Mouse (Mus musculus) ES-E14 (cell line): ENCODE measurements around the gene Bod1. TPM values are rescaled to one million over a fixed set of nuclear protein-coding genes. Genes with fewer than 3 reads are reported as not detected.

Experiments
- DNase-seq: peaks from one replicate; pipeline ENCODE4 v3.0.0-alpha.2; 2013; ENCODE audit warnings: low read depth, low spot score
- H3K27ac ChIP-seq: 2 replicates; pipeline ENCODE4 v1.5.1; 2012; ENCODE audit warnings: low read depth, mild to moderate bottlenecking, low read length, moderate library complexity, mixed read lengths; ENCODE audit not compliant: poor library complexity, insufficient read depth, severe bottlenecking
- H3K36me3 ChIP-seq: 2 replicates; pipeline ENCODE4 v1.6.1; 2012; ENCODE audit warnings: mild to moderate bottlenecking, low read length, moderate library complexity, mixed read lengths; ENCODE audit not compliant: control insufficient read depth, poor library complexity, insufficient read depth, severe bottlenecking
- H3K4me1 ChIP-seq, 2 experiments: fragments of 150-350 bp in 1 of 2; sonication (generic) in 1 of 2; 2 replicates each; pipeline ENCODE4 v1.6.1; 2012; ENCODE audit warnings: low read length in 2 of 2, mild to moderate bottlenecking in 1 of 2, mixed read lengths in 1 of 2; ENCODE audit not compliant: control insufficient read depth in 2 of 2, insufficient read depth in 2 of 2, poor library complexity in 1 of 2
- H3K4me3 ChIP-seq, 2 experiments: fragments of 150-350 bp in 1 of 2; sonication (generic) in 1 of 2; 2 replicates each; pipeline ENCODE4 v1.5.1; 2012; ENCODE audit warnings: low read length in 2 of 2, low read depth in 1 of 2, mild to moderate bottlenecking in 1 of 2, mixed read lengths in 1 of 2; ENCODE audit not compliant: insufficient read depth in 1 of 2, poor library complexity in 1 of 2, severe bottlenecking in 1 of 2
- H3K9ac ChIP-seq: 2 replicates; pipeline ENCODE4 v1.6.1; 2012; ENCODE audit warnings: low read depth, mild to moderate bottlenecking, low read length, mixed read lengths; ENCODE audit not compliant: poor library complexity, insufficient read depth, severe bottlenecking
- H3K9me3 ChIP-seq: fragments of 150-350 bp; sonication (generic); 2 replicates; pipeline ENCODE4 v1.6.1; 2012; ENCODE audit warnings: low read depth, mild to moderate bottlenecking, low read length; ENCODE audit not compliant: control insufficient read depth, insufficient read depth
- CHD2 ChIP-seq: IDR thresholded peaks from 2 replicates; pipeline ENCODE4 v1.6.1; 2014; ENCODE audit warnings: mild to moderate bottlenecking, low read depth, low read length, inconsistent platforms
- HCFC1 ChIP-seq: IDR thresholded peaks from 2 replicates; pipeline ENCODE4 v1.6.1; 2012; ENCODE audit warnings: low read length, inconsistent platforms, borderline replicate concordance; ENCODE audit not compliant: insufficient read depth
- MAFK ChIP-seq: IDR thresholded peaks from 2 replicates; pipeline ENCODE4 v1.6.1; 2014; ENCODE audit warnings: mild to moderate bottlenecking, low read depth, low read length, inconsistent platforms; ENCODE audit not compliant: insufficient read depth
- ZC3H11A ChIP-seq: IDR thresholded peaks from 2 replicates; pipeline ENCODE4 v1.6.1; 2012; ENCODE audit warnings: low read depth, mild to moderate bottlenecking, inconsistent platforms, low read length, borderline replicate concordance
- ZNF384 ChIP-seq: IDR thresholded peaks from 2 replicates; pipeline ENCODE4 v1.6.1; 2012; ENCODE audit warnings: low read depth, low read length, inconsistent platforms
- in situ Hi-C, 2 experiments: fragments of 600-800 bp; cut with MboI; formaldehyde crosslinking; loops; one replicate each; pipeline ENCODE4 v1.15.1; 2025; ENCODE audit warnings: low sequenced_read_pairs in 2 of 2, inconsistent platforms in 1 of 2; ENCODE audit not compliant: unreplicated experiment in 2 of 2
- total RNA-seq: library from RNA; depleted of rRNA; stranded (reverse); fragments of 300-350 nt; gene quantifications from 2 replicates; pipeline ENCODE4 v1.2.3, GENCODE M21; 2012; rRNA removed

The Bod1 gene
- total RNA-seq, 1 experiment = 72.3 TPM

DNA sequence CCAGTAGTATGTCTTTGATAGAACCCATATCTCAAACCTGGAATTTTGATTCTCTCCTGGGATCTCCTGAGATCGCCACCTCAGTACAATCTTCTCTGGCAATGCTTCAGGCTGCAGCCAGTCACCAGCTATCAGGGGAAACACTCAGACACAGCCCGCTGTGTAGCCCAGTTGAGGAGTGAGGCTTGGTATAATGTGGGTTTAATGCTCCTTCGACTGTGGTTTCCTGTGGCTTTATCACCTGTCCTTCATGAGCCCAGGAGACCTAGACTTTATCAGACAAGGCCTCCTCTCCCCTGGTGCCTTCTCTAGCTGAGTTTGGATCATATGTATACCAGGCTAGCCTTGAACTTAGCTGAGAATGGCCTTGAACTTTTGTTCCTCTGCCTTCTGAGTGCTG, 53.9 kb downstream of the Bod1 start:
- no peaks in the 10 kb centered on the region for H3K36me3 ChIP-seq
- TF ChIP-seq CHD2 (no peak), HCFC1 (no peak), ZNF384 (no peak), ZC3H11A (no peak), MAFK (no peak)
- in situ Hi-C loops = loop anchor here in 1 of 2 experiments (10.0 kb wide), 1 partner anchor 373 kb away; no protein-coding TSS in a partner anchor
- H3K9ac ChIP-seq = no peak overlapping the region
- no peak for DNase-seq
- no peak overlapping the region for H3K4me3 ChIP-seq
- H3K4me1 ChIP-seq = no peaks in the 10 kb centered on the region
- no peak overlapping the region for H3K27ac ChIP-seq
- no peaks in the 10 kb centered on the region for H3K9me3 ChIP-seq

DNA sequence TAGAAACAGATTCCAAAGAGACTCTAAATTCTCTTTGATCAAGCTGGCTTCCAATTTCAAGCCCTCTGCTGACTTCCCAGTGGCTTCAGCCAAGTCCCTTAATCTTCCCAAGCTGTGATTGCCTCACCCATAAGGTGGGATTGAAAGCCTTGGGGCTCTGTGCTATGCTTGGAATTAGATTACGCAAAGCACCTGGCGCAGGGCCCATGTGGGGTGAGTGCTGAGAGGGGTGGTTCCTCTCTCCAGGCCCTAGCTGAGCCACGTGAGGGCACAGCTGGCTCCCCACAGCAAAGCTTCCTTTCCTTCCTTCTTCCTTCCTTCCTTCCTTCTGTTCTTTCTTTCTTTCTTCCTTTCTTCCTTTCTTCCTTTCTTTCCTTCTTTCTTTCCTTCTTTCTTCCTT, 54.4 kb downstream of the Bod1 start:
- in situ Hi-C loops = loop anchor here in 1 of 2 experiments (10.0 kb wide), 1 partner anchor 372 kb away; no protein-coding TSS in a partner anchor
- H3K4me1 ChIP-seq = no peaks in the 10 kb centered on the region
- TF ChIP-seq CHD2 (no peak), MAFK (no peak), ZC3H11A (no peak), HCFC1 (no peak), ZNF384 (no peak)
- no peaks in the 10 kb centered on the region for H3K36me3 ChIP-seq
- no peak for DNase-seq
- H3K27ac ChIP-seq = no peak overlapping the region
- H3K9me3 ChIP-seq = no peaks in the 10 kb centered on the region
- no peak overlapping the region for H3K9ac ChIP-seq
- H3K4me3 ChIP-seq = no peak overlapping the region

GRCm38 (mm10) chr11:31616722-31617121, 55.0 kb downstream of the Bod1 start:
- Histone ChIP-seq H3K9me3 (no peaks in the 10 kb centered on the region), H3K36me3 (no peaks in the 10 kb centered on the region), H3K4me1 (no peaks in the 10 kb centered on the region), H3K9ac (no peak overlapping the region), H3K27ac (no peak overlapping the region), H3K4me3 (no peak overlapping the region)
- in situ Hi-C loops = loop anchor here in 1 of 2 experiments (10.0 kb wide), 1 partner anchor 372 kb away; no protein-coding TSS in a partner anchor
- DNase-seq = no peak
- TF ChIP-seq HCFC1 (no peak), CHD2 (no peak), ZC3H11A (no peak), ZNF384 (no peak), MAFK (no peak)

Other genes with a start within 250 kb of the Bod1 start
- gene Cpeb4, start 200.3 kb upstream of the Bod1 start, total RNA-seq = 7.8 and 11.5 TPM in 2 replicates